ENCODE assay signal across 20 mouse cellular contexts in the genomic region with DNA sequence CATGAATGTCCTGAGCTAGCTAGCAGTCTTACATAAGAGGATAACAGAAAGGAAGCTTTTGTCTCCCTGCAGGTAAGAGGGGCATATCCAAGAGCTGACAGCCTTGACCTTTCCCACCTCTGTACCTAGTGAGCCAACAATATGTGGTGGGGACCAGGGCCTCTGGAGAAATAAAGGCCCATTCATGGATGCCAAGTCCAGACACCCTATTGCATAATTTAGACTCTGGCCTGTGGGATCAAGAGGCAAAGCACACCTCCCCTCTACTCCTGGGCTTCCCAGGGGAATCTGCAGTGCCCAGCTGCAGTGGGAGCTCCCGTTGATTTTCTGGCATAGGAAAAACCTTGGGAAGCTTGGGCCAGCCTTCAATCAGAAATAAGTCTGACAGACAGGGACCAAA.
"Had no signal": no experiment of that assay in that cellular context is flagged by ENCODE, and none has a peak within 500 bp of the region (broad histone marks: within the 10 kb centered on the region; RNA-seq: fewer than 3 reads in every experiment).

No protein-coding gene starts in this region.

- DNase-seq: kidney, postnatal 25 days; layer of hippocampus, adult 9-11 months; lung, adult 18-20 months; lung, postnatal 10 days; lung, postnatal 36 days; right cerebral cortex, postnatal 25 days; spleen, adult 18-20 months; thymus, postnatal 36 days had no signal

- H3K27ac ChIP-seq: kidney, embryonic 15.5 days; layer of hippocampus, adult 2 months; liver, embryonic 14.5 days; lung, embryonic 15.5 days; midbrain, embryonic 10.5 days; midbrain, embryonic 13.5 days; neural tube, embryonic 13.5 days; stomach, embryonic 15.5 days had no signal

- ATAC-seq: midbrain, embryonic 13.5 days; midbrain, embryonic 16.5 days had no signal

- H3K4me1 ChIP-seq: megakaryocyte, embryonic 14.5 days; midbrain, embryonic 10.5 days; midbrain, embryonic 13.5 days; neural tube, embryonic 13.5 days; stomach, embryonic 15.5 days had no signal

- H3K4me3 ChIP-seq: kidney, embryonic 15.5 days; layer of hippocampus, adult 2 months; lung, embryonic 15.5 days; megakaryocyte, embryonic 14.5 days; midbrain, embryonic 10.5 days; midbrain, embryonic 13.5 days; myocyte; neural tube, embryonic 13.5 days; stomach, embryonic 15.5 days had no signal

- H3K4me2 ChIP-seq: kidney, embryonic 15.5 days; liver, embryonic 11.5 days; lung, embryonic 15.5 days; midbrain, embryonic 13.5 days; neural tube, embryonic 13.5 days; stomach, embryonic 15.5 days had no signal

- H3K9ac ChIP-seq: kidney, embryonic 15.5 days; liver, embryonic 14.5 days; lung, embryonic 15.5 days; midbrain, embryonic 13.5 days; neural tube, embryonic 13.5 days; stomach, embryonic 15.5 days had no signal

- H3K9me3 ChIP-seq: kidney, embryonic 15.5 days; lung, embryonic 15.5 days; midbrain, embryonic 10.5 days; midbrain, embryonic 13.5 days; neural tube, embryonic 13.5 days; stomach, embryonic 15.5 days had no signal

- H3K36me3 ChIP-seq: kidney, embryonic 15.5 days; lung, embryonic 15.5 days; midbrain, embryonic 10.5 days; midbrain, embryonic 13.5 days; neural tube, embryonic 13.5 days; stomach, embryonic 15.5 days had no signal

- H3K27me3 ChIP-seq: kidney, embryonic 15.5 days; lung, embryonic 15.5 days; megakaryocyte, embryonic 14.5 days; midbrain, embryonic 13.5 days; neural tube, embryonic 13.5 days; stomach, embryonic 15.5 days had no signal
